Mouse (Mus musculus) heart, adult 10 weeks (tissue): ENCODE results near the gene Vmn2r17. TPM values are rescaled to one million over a fixed set of nuclear protein-coding genes. Genes with fewer than 3 reads are reported as not detected.

Experiments used
- polyA plus RNA-seq: library from polyadenylated mRNA; stranded (reverse); fragments of 350-450 nt; fragmentation: Illumina TruSeq; extraction: RNeasy Lipid Tissue Mini Kit (QIAGEN cat#74804); gene quantifications from one replicate; pipeline ENCODE4 v1.2.3, GENCODE M21; 2014; ENCODE audit warnings: low read depth, low replicate concordance

The Vmn2r17 gene
- polyA plus RNA-seq, result not detected

GRCm38 (mm10) chr5:109419388-109419787 is at the start of gene Vmn2r17:
Gene Vmn2r17 (plus strand): TSS chr5:109419688.

Other genes with a start within 250 kb of the Vmn2r17 start
- not detected for gene Vmn2r13, start 227.5 kb upstream of the Vmn2r17 start, polyA plus RNA-seq
- not detected for gene Vmn2r14, start 195.0 kb upstream of the Vmn2r17 start, polyA plus RNA-seq
- gene Vmn2r15, start 122.0 kb upstream of the Vmn2r17 start, polyA plus RNA-seq, result not detected
- not detected for gene Vmn2r16, start 89.5 kb upstream of the Vmn2r17 start, polyA plus RNA-seq
- gene Crlf2, start 139.3 kb downstream of the Vmn2r17 start, polyA plus RNA-seq, result 5.0 TPM